Mouse (Mus musculus) urinary bladder, postnatal 10 days (tissue): ENCODE measurements around the gene Wdr48.

Source experiments
- DNase-seq: peaks from one replicate; pipeline ENCODE4 v3.0.0; 2022; ENCODE audit warnings: low spot score

The Wdr48 gene

DNA sequence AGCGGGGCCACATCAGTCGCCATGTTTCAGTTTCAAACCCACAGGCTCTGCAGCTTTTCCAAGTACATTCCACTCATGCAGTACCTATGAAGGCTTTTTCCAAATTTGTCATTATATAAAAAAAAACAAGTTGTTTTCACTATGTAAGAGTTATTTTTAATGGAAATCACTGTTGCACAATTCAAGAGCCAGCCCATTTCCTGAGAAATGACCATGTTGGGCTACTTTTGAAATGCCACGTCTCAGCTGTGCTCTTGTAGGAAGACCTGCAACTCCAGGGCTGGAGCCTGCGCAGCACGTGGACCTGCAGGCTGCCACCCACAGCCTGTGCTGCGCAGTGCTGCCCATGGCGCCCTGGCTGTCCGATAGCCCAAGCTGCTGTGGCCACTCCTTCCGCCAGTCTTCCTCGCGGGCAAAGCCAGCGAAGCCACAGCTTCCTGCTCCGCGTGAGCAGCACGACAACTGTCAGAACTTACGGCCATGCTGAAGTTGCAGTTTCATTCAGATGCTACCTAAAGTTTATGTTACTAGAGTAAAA lies 30.5 kb downstream of the Wdr48 start:
- no peak for DNase-seq

DNA sequence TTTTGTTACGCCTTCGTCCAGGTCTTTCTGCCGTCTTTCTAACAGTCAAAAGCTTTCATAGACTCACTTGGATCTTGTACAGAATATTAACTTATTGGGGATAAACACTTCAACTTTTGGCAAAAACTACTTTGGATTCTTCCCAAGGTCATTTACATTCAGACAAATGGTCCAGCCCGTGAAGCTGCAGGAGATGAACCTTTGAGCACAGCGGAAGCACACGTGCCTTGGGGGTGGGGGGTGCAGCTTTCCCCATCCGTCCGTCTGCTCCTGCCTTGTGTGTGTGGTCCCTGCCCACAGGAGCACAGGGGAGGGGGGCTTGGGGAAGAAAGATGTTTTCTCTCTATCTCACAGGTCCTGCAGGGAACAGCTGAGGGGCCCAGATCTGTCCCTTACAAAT lies 31.1 kb downstream of the Wdr48 start:
- DNase-seq = no peak

DNA sequence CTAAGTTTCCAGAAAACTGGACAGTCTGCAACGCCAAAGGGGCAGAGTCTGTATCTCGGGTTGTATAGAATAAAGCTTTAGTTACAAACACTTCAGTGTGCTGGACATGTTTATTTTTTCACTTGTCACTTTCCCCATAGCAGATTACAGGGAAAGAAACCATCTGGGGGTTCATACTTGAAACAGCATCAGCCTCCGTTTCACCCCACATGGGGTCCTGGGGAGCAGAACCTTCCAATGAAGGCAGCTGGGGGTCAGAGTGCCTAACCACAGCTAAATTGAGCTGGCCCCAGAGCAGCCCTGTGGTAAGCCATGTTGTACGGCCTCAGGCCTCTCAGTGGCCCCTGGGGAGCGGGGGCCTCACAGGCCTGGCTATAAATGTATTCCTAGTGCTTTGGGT lies 31.8 kb downstream of the Wdr48 start:
- no peak for DNase-seq

DNA sequence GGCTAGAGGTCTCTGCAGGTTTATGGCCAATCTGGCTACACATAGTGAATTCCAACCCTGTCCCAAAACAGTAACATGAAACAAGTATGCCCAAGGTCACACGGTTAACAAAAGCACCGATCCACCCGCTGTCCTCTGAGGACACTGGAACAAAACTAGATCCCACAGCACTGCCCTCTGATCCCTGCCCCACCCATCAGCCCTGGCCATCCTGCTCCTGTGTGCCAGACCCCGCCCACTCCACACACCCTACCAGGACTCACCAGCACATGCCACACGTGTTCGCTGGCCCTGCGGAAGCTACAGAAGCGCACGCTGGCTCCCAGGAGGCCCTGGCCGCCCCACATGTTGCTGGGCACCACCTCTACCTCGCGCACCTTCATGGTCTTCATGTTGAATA lies 37.7 kb downstream of the Wdr48 start:
- DNase-seq = no peak

DNA sequence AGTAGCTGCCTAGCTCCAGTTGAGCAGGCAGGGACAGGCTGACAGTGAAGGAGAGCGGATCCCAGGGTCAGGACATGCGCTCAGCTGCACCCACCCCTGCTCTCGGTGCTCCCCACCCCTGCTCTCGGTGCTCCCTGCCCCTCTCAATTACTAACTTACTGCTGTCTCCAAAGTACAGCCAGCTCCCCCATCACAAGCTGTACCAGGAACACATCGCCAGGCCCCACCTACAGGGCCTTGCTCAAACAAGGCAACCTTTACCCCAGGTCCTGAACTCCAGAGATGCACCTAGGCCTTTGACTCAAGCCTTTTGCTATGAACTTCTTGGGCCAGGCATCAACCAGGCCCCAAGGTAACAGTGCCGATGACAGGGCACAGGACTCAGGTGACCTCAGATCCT lies 39.0 kb downstream of the Wdr48 start:
- no peak for DNase-seq

DNA sequence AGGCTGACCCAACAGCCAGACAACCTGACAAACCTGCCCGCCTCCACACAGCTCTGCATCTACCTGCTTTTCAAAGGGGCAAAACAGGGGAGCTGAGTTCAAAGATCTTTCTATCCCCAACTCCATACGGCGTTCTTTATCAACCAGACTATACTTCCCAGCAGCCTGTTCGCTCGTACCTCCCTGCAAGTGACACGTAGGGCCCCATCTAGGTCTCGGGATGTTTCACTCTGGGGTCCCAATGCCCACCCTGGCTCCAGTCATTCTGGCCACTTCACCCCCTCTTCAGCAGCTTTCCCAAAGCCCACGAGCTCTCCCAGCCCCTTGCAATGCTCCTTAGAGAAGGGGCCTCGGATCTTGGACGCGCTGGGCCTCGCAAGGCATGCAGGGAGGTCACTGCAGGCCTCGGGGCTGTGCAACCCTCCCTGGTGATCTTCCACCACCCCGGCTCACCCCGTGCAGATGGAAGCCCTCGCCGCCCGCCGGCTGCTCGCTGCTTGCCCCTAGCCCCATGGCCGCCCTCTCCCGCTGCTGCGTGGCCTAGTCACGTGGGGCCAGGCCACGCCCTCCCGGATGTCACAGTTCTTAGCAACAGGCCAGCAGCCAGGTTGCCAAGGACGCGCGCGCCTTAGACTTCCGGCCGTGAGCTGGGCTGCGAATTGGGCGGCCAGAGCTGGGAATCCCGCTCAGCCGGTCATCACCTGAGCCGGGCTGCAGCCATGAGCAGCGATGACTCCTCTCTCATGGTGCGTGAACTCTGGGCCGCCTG lies 42.5 kb downstream of the Wdr48 start, which contains the start of the genes Gorasp1 and Ttc21a:
TSS of gene Gorasp1 (minus strand) at position 561 of the 769 bp plus-strand sequence.
TSS of gene Ttc21a (plus strand) at position 602 of the 769 bp plus-strand sequence.
- peak; percentile 85 for DNase-seq

DNA sequence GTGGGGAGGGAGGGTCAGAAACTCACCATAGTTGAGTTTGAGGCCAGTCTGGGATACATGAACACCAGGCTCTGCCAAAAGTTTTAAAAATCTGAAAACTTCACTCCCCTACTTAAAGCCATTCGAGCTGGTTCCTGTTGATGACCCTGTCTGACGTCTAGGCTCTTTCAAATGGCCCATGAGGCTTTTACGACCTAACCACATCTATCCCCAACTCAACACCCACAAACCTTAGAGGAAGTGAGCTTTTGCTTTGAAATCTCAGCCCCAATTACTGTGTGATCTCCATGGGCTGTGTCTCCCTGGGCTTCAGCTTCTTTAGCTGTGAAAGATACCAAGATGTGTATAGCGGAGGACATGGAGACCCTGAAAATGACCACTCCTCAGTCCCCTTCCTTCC lies 43.8 kb downstream of the Wdr48 start:
- DNase-seq = no peak

DNA sequence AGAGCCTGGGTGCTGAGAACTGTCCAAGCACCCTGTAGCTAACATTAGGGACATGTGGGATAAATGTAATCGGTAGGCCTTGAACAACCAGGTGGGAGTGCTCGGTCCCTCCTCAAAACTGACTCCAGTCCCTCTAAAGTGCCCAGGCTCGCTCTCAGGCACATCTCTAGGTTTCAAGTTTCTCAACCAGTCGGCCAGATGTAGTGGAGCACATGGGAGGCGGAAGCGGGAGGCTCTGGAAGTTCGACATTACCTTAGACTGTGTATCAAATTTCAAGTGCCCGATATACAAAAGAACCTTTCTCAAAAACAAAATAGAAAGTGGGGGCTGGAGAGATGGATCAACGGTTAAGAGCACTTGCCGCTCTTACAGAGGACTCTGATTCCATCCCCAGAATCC lies 45.0 kb downstream of the Wdr48 start:
- no peak for DNase-seq

DNA sequence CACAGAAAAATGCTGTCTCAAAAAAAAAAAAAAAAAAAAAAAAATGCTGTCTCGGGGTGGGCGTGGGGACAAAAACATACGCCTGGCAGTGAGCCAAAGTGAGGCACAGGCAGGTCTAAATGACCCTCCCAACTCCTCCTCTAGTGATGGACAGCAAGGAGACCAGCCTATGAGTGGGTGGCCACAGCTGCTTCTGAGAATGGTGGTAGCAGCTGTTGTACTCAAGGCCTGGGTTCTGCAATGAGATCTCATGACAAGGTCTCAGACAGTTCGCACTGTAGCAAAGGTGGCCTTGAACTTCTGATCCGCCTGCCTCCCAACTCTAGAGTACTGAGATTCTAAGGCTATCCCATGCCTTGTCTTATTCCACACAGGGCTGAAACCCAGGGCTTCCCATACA lies 46.7 kb downstream of the Wdr48 start:
- DNase-seq = no peak

DNA sequence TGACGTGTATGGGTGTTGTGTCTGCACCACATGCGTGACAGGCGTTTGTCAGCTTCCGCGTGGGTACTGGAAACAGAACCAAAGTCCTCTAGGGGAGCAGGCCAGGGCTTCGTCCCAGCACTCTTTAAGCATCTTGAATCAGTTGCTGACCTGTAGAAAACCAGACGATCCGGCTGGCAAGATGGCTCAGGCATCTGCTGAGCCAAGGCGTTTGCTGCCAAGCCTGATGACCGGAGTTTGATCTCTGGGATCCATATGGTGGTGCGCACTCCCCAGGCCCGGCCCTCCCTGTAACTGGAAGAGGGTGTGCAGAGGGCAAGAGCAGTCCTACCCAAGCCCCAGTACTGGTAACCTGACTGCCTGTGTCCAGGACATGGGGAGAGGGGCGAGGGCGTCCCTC lies 47.2 kb downstream of the Wdr48 start:
- no peak for DNase-seq

DNA sequence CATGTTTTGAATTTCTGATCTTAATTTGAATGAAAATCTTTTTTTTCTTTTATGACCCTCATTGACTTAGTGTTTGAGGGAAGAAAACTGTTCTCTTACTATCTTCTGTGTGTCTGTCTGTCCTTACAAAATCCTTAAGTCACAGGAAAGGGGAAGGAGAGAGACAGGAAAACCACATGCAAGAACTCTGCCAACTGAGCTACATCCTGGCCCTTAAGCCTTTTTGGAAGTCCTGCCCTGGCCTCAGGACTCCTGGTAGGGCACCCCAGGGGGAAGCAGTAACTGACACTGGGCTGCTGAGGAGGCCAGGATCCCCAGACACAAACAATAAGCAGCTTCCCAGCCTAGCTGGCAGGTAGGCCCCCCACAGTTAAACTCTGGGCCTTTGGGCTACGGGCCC lies 48.6 kb downstream of the Wdr48 start:
- DNase-seq = no peak

DNA sequence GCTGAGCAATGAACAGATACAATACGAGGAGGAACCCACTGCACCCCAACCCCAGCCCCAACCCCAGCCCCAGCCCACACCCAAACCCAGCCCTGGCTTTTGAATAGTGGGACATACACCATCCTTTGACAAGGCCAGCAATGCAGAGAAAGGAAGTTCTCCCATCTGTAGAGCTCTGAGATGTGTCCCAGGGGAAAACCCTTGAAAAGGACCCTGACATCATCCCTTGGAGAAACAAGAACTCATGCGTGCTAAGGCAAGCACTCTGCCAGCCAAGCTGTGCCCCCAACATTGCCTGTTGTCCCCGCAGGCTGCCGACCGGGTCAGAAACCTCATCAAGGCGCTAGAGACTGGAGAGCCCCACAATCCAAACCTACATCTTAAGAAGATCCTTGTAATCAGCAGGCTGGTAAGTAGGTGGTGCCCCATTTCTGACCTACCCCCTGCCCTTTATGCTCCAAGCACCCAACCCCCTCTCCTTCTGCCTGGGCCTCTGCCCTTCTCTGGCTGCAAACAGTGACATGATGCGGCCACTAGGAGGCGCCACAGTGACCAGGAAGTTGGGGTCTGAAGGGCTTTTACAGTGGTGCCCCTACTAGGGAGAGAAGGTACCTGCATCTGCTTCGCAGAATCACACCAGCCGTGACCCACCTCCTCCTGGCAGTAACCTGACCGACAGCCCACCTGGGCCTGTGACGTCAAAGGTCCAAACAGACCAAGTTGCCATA lies 50.7 kb downstream of the Wdr48 start:
- DNase-seq = no peak

DNA sequence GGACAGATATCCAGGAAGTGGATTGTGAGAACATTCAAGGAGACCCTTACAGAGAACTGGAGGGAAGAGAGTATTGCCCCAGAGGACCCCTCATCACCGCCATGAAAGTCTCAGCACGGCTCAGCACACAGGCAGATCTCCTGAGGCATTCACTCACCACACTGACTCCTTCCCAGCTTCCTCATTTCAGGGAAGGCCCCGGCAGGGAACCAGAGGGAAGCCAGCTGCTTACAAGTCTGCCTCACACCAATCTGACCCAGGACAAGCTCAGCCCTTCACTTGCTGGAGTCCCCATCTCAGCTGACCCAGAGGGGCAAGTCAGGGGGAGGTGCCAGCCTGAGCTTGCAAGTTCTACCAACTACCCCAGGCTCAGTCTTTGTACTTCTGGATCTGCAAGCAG lies 54.1 kb downstream of the Wdr48 start:
- no peak for DNase-seq

DNA sequence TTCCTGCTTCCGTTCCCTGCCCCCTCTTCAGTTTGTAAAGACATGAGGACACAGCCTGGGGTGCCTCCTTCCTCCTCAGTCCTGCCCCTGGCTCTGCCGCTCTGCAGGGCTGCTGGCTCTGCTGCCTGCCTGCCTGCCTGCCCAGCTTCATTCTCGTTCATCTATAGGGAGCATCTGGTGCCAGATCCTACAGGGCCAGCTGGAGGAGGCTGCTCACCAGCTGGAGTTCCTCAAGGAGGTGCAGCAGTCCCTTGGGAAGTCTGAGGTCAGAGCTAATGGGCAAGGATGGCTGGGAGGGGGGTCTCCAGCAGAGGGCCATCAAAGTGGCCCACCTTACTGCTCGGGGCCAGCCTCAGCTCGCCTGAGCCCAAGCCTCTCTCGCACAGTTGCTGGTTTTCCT lies 55.8 kb downstream of the Wdr48 start:
- DNase-seq = no peak

DNA sequence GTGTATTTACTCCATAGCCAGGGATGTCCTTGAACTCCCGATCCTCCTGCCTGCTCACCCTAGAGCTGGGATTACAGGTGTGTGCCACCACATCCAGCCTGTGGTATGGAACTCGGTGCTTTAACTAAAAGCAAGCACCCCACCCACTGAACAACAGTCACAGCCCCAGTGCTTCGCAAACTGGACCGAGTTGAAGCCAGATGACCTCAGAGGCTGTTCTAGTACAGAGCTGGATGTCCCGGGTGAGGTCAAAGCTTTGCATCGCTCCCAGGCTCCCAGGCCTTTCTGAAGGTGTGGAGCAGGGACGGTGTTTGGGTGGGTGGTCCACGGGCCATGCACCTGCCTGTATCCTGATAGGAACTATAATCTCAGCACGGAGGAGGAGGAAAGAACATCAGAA lies 56.7 kb downstream of the Wdr48 start:
- no peak for DNase-seq

DNA sequence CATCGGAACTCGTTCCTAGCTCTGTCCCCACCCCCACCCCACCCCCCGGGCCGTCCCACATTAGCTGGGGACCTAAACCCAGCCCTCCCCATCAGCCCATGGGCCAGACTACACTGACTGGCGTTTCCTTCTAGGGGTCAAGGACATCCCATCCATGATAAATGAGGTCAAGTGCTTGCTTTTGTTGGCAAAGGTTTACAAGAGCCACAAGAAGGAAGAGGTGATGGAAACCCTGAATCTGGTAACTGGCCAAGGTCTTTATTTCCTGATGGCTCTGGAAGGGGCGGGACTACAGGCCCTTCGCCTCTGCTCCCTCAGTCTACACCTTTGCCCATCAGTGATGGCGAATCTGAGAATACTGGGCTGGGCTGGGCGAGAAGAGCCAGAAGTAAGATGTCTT lies 64.2 kb downstream of the Wdr48 start:
- no peak for DNase-seq

DNA sequence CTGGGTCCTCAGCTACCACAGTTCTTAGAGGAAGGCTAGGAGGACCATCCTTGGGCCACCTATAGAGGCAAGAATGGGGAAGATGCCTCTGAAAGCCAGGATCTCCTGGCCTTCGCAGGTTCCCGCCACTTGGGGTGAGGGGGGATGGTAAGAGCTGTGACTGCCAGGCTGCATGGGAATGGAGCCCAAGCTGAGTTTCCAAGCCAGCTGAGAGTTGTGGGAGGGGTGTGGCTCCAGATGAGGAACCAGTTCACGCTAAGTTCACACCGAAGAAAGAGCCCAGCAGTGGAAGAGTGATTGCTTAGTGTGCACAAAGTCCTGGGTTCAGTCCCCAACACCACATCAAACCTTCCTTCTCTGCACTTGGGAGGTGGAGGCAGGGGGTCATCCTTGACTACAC lies 67.5 kb downstream of the Wdr48 start:
- DNase-seq = no peak

DNA sequence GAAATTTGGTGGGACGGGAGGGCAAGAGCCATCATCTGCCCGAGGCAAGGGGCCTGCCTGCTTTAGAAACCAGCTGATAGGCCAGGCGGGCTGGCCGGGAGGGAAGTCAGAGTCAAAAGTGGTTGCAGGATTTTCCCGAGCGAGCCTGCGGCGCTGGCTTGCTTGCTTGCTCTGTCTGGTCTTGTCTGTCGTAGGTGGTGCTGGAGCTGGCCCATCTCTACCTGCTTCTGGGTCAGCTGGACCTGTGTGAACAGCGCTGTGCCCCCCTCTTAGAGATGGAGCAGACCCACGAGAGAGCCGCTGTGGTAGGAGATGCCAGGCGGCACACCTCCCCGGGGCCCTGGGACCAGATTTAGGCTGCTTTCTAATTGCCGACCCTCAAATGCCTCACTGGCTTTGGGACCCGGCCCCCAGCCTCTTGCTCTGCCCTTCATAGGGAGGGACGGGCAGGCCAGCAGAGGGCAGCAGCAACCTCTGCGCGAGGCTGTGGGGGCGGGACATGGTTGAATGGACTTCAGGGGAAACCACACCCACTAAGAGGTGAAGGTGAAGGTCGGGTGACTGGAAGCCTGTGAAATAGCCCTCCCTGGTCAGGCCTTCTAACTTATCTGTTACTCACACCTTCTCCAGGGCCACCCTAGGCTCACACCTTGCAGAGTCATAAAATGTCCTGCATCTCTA lies 68.4 kb downstream of the Wdr48 start:
- no peak for DNase-seq

DNA sequence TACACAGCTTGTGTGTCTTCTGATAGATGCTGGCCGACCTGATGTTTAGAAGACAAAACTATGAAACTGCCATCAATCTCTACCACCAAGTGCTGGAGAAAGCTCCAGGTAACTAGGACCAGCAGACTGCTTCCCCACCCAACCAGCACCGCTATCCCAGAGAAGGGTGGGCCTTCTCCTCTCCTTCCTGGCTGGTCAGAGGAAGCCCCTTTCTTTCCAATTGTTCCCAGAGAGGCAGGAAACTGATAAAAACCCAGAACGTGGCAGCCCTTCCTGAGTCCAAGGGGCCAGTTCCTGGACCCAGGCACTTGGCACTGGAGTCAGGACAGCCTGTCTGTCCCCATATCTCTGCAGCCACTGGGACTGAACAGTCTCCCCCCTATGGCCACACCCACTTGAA lies 69.5 kb downstream of the Wdr48 start:
- no peak for DNase-seq

DNA sequence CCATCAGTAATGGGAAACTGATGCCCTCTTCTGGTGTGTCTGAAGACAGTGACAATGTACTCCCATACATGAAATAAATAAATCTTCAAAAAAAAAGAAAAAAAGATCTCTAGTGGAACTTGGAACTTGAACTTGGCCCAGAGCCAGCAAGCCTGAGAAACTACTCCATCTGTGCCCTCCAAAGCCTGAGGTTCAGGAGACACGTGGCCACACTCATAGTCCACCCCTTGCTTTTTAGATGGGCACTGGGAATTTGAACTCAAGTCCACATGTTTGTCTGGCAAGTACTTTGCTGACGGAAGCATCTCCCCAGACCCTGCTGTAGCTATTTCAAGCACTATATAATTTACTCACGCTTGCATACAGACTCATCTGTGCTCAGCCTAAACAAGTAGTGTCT lies 70.5 kb downstream of the Wdr48 start:
- DNase-seq = no peak

DNA sequence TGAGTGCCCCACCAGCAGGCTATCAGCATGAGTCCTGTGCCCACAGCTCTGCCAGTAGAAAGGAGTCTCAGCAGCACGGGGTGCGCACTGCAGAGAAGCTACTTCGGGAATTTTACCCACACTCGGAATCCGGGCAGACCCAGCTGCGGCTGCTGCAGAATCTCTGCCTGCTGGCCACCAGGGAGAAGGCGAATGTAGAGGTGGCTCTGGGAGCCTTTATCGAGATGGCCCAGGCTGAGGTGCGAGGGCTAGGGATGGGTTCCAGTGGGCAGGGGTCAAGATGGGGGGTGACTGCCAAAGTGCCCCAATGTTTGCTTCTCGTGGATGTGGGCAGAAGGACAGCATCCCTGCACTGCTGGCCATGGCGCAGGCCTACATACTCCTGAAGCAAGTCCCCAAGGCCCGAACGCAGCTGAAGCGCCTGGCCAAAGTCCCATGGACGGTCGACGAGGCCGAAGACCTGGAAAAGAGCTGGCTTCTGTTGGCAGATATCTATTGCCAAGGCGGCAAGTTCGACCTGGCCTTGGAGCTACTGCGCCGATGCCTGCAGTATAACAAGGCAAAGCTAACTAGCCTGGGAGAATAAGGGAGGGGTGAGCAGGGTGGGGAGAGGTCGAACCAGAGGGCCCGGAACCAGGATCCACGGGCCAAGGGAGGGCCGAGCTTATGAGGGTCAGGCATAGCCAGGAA lies 71.7 kb downstream of the Wdr48 start:
- no peak for DNase-seq

DNA sequence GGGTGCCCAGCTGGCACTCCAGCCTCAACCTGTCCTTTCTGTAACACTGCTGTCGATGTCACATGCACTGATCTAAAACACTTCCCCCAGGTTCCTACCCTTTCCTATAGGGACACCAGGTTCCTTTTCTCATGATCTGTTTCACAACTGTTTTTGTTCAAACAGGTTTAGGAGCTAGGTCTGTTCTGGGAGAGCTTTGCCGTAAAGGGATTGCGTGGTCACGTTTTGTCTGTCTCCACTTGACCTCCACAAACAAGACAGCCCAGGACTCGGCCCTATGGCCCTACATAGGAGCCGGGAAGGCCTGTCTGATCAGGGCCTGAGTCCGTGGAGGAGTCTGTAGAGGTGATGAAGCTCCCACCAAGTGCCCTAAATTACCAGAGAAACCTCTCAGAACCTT lies 75.1 kb downstream of the Wdr48 start:
- DNase-seq = no peak
